Mouse (Mus musculus) small intestine, adult 2 months (tissue): ENCODE data around the gene Sdccag8. TPM values are rescaled to one million over a fixed set of nuclear protein-coding genes. Genes with fewer than 3 reads are reported as not detected.

Source experiments
- H3K27ac ChIP-seq: fragments of 200-500 bp; 2 replicates; pipeline ENCODE4 v1.5.1; 2012; ENCODE audit warnings: low read depth, low read length, control low read depth, inconsistent platforms; ENCODE audit not compliant: insufficient read depth
- H3K27me3 ChIP-seq: fragments of 200-500 bp; 2 replicates; pipeline ENCODE4 v1.6.1; 2012; ENCODE audit warnings: mild to moderate bottlenecking, moderate library complexity, low read length, inconsistent platforms; ENCODE audit not compliant: control insufficient read depth, insufficient read depth
- H3K36me3 ChIP-seq: fragments of 200-500 bp; 2 replicates; pipeline ENCODE4 v1.6.1; 2012; ENCODE audit warnings: mild to moderate bottlenecking, low read length, control low read depth, inconsistent platforms; ENCODE audit not compliant: control insufficient read depth, insufficient read depth
- H3K4me1 ChIP-seq: fragments of 200-500 bp; 2 replicates; pipeline ENCODE4 v1.6.1; 2012; ENCODE audit warnings: low read length, inconsistent platforms, mixed read lengths; ENCODE audit not compliant: control insufficient read depth, insufficient read depth, insufficient read length
- H3K4me3 ChIP-seq: fragments of 200-500 bp; 2 replicates; pipeline ENCODE4 v1.5.1; 2012; ENCODE audit warnings: low read depth, mild to moderate bottlenecking, control low read depth, inconsistent platforms, low read length, moderate library complexity
- CTCF ChIP-seq: fragments of 200-500 bp; IDR thresholded peaks from 2 replicates; pipeline ENCODE4 v1.5.1; 2012; ENCODE audit warnings: low read depth, mild to moderate bottlenecking, control low read depth, inconsistent platforms, low read length, moderate library complexity, mixed read lengths; ENCODE audit not compliant: insufficient replicate concordance, insufficient read length; ENCODE audit errors: extremely low read depth
- POLR2A ChIP-seq: fragments of 200-500 bp; IDR thresholded peaks from 2 replicates; pipeline ENCODE4 v1.6.1; 2012; ENCODE audit warnings: low read depth, mild to moderate bottlenecking, control low read depth, inconsistent platforms, low read length, moderate library complexity
- WGBS: fragments of 180-500 bp; shearing (Covaris S2); methylation state at CpG from one replicate; pipeline ENCODE4 v1.1.7; 2018; 5-methylcytosine and 5-hydroxymethylcytosine counted together
- polyA plus RNA-seq: library from polyadenylated mRNA; depleted of rRNA; stranded (reverse); fragments of >200 nt; gene quantifications from 2 replicates; pipeline ENCODE4 v1.2.3, GENCODE M21; 2012

The Sdccag8 gene
- polyA plus RNA-seq, 1 experiment, result 5.1 TPM

GRCm38 (mm10) chr1:176874155-176874554, 59.7 kb downstream of the Sdccag8 start:
- H3K36me3 ChIP-seq, result peaks cover 1% of the 10 kb centered on the region; the same call in 1 of the 2 replicates
- H3K4me1 ChIP-seq, result no peaks in the 10 kb centered on the region
- H3K4me3 ChIP-seq, result no peak overlapping the region
- no peak overlapping the region for H3K27ac ChIP-seq
- no peaks in the 10 kb centered on the region for H3K27me3 ChIP-seq
- TF ChIP-seq CTCF (no peak), POLR2A (no peak)

- Histone ChIP-seq H3K4me1 (no peaks in the 10 kb centered on the region), H3K4me3 (no peak overlapping the region), H3K27ac (no peak overlapping the region), H3K27me3 (no peaks in the 10 kb centered on the region), H3K36me3 (no peaks in the 10 kb centered on the region)
- TF ChIP-seq POLR2A (no peak), CTCF (no peak)
- WGBS, result 37% methylated on average over 3 of the region's 3 CpGs
Measured at GRCm38 (mm10) chr1:176877756-176878155, 63.3 kb downstream of the Sdccag8 start.

GRCm38 (mm10) chr1:176879005-176879404, 64.5 kb downstream of the Sdccag8 start:
- no peaks in the 10 kb centered on the region for H3K36me3 ChIP-seq
- WGBS, result 79% methylated on average over 2 of the region's 2 CpGs

GRCm38 (mm10) chr1:176879614-176880013, 65.2 kb downstream of the Sdccag8 start:
- TF ChIP-seq CTCF (no peak), POLR2A (no peak)
- Histone ChIP-seq H3K27ac (no peak overlapping the region), H3K36me3 (no peaks in the 10 kb centered on the region), H3K4me3 (no peak overlapping the region), H3K4me1 (no peaks in the 10 kb centered on the region), H3K27me3 (no peaks in the 10 kb centered on the region)
- 91% methylated on average over 6 of the region's 6 CpGs for WGBS

More at GRCm38 (mm10) chr1:176879005-176879404, 64.5 kb downstream of the Sdccag8 start:
- H3K4me1 ChIP-seq, result no peaks in the 10 kb centered on the region
- H3K4me3 ChIP-seq, result no peak overlapping the region
- TF ChIP-seq POLR2A, result no peak
- no peak for TF ChIP-seq CTCF
- no peak overlapping the region for H3K27ac ChIP-seq
- H3K27me3 ChIP-seq, result no peaks in the 10 kb centered on the region

GRCm38 (mm10) chr1:176880101-176880500, 65.6 kb downstream of the Sdccag8 start:
- H3K4me1 ChIP-seq, result no peaks in the 10 kb centered on the region
- WGBS, result 88% methylated on average over 5 of the region's 5 CpGs
- TF ChIP-seq POLR2A (no peak), CTCF (no peak)
- H3K27me3 ChIP-seq, result no peaks in the 10 kb centered on the region
- H3K4me3 ChIP-seq, result no peak overlapping the region
- no peaks in the 10 kb centered on the region for H3K36me3 ChIP-seq
- no peak overlapping the region for H3K27ac ChIP-seq

GRCm38 (mm10) chr1:176880943-176881342, 66.5 kb downstream of the Sdccag8 start:
- TF ChIP-seq CTCF, result no peak
- TF ChIP-seq POLR2A, result no peak
- 88% methylated on average over 6 of the region's 6 CpGs for WGBS
- H3K4me1 ChIP-seq, result no peaks in the 10 kb centered on the region

GRCm38 (mm10) chr1:176885207-176885933, 70.9 kb downstream of the Sdccag8 start:
- Histone ChIP-seq H3K27me3 (no peaks in the 10 kb centered on the region), H3K36me3 (0 out of 2 replicates have a peak, but pooled peaks cover 1% of the 10 kb centered on the region), H3K4me3 (no peak overlapping the region), H3K4me1 (no peaks in the 10 kb centered on the region), H3K27ac (no peak overlapping the region)
- WGBS, result 94% methylated on average over 17 of the region's 17 CpGs
- TF ChIP-seq POLR2A, result no peak
- TF ChIP-seq CTCF, result no peak

More at GRCm38 (mm10) chr1:176880943-176881342, 66.5 kb downstream of the Sdccag8 start:
- no peak overlapping the region for H3K27ac ChIP-seq
- 0 out of 2 replicates have a peak, but pooled peaks cover 1% of the 10 kb centered on the region for H3K36me3 ChIP-seq
- no peaks in the 10 kb centered on the region for H3K27me3 ChIP-seq
- H3K4me3 ChIP-seq, result no peak overlapping the region

GRCm38 (mm10) chr1:176886002-176886401, 71.5 kb downstream of the Sdccag8 start:
- no peak overlapping the region for H3K4me3 ChIP-seq
- no peaks in the 10 kb centered on the region for H3K27me3 ChIP-seq
- H3K36me3 ChIP-seq, result 0 out of 2 replicates have a peak, but pooled peaks cover 1% of the 10 kb centered on the region
- WGBS, result 93% methylated on average over 5 of the region's 5 CpGs
- H3K4me1 ChIP-seq, result no peaks in the 10 kb centered on the region
- TF ChIP-seq POLR2A, result no peak
- TF ChIP-seq CTCF, result no peak
- no peak overlapping the region for H3K27ac ChIP-seq
